Mouse (Mus musculus): Measurements from ENCODE around the gene Gpbp1.

DNA sequence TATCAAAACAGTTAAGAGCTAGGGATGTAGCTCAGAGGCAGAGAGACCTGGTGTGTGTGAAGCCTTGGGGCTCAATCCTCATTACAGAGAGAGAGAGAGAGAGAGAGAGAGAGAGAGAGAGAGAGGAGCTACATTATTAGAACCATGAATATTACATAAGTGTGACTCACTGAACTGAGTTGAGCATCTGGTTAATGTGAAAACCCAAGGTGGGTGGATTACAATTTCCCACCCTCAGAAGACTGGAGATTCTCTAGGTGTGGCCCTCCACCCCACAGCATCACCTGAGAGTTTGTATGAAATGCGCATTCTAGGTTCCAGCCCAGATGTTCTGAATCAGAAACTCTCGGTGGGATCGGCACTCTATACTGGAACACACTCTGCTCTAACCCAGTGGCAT lies 84.0 kb downstream of the Gpbp1 start:
- TF ChIP-seq CTCF (IDR thresholded peaks at IDR 0.05; ENCODE audit: insufficient read depth, low read length) = no peak
- no peak for TF ChIP-seq POLR2A (IDR thresholded peaks at IDR 0.05; ENCODE audit: borderline replicate concordance, extremely low read depth, low read depth, low read length)

Measured in lung, adult 2 months (tissue).